Mouse (Mus musculus) testis, adult 2 months (tissue): ENCODE data around the gene Col8a2. TPM values are rescaled to one million over a fixed set of nuclear protein-coding genes. Genes with fewer than 3 reads are reported as not detected.

Experiments used
- H3K27ac ChIP-seq: fragments of 200-500 bp; 2 replicates; pipeline ENCODE4 v1.5.1; 2012; ENCODE audit warnings: low read depth, low read length; ENCODE audit not compliant: control insufficient read depth, insufficient read depth
- H3K27me3 ChIP-seq: fragments of 200-500 bp; 2 replicates; pipeline ENCODE4 v1.6.1; 2012; ENCODE audit warnings: mild to moderate bottlenecking, low read length, moderate library complexity; ENCODE audit not compliant: control insufficient read depth, insufficient read depth
- H3K36me3 ChIP-seq: fragments of 200-500 bp; 2 replicates; pipeline ENCODE4 v1.6.1; 2012; ENCODE audit warnings: mild to moderate bottlenecking, low read length; ENCODE audit not compliant: control insufficient read depth, insufficient read depth
- H3K4me1 ChIP-seq: fragments of 200-500 bp; 2 replicates; pipeline ENCODE4 v1.6.1; 2012; ENCODE audit warnings: low read length; ENCODE audit not compliant: control insufficient read depth, insufficient read depth
- H3K4me3 ChIP-seq: fragments of 200-500 bp; 2 replicates; pipeline ENCODE4 v1.5.1; 2012; ENCODE audit warnings: low read depth, mild to moderate bottlenecking, low read length, moderate library complexity, mixed read lengths; ENCODE audit not compliant: control insufficient read depth
- CTCF ChIP-seq: fragments of 200-500 bp; IDR thresholded peaks from 2 replicates; pipeline ENCODE4 v1.5.1; 2012; ENCODE audit warnings: low read depth, mild to moderate bottlenecking, inconsistent platforms, low read length, moderate library complexity; ENCODE audit not compliant: control insufficient read depth, insufficient read depth, insufficient replicate concordance
- POLR2A ChIP-seq: fragments of 200-500 bp; IDR thresholded peaks from 2 replicates; pipeline ENCODE4 v1.6.1; 2012; ENCODE audit warnings: low read depth, mild to moderate bottlenecking, inconsistent platforms, low read length, moderate library complexity; ENCODE audit not compliant: control insufficient read depth
- polyA plus RNA-seq: library from polyadenylated mRNA; depleted of rRNA; stranded (reverse); fragments of >200 nt; gene quantifications from 2 replicates; pipeline ENCODE4 v1.2.3, GENCODE M21; 2012

Col8a2 gene
- polyA plus RNA-seq, 1 experiment = 0.48 TPM

DNA sequence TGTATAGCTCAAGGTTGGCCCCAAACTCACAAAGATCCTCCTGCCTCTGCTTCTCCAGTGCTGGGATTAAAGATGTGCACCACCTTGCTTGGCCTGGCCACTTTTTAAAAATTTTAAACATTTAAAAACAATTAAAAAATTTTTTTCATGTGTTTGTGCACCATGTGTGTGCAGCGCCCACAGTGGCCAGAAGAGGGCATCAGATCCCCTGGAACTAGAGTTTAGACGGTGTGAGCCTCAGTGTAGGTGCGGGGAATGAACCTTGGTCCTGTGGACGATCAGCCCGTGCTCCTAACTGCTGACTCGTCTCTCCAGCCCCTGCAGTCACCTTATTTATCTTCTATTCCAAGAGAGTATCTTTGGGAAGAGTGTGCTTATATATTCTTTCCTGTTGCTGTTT, 19.5 kb downstream of the Col8a2 start:
- Histone ChIP-seq H3K4me1 (peaks cover 15% of the 10 kb centered on the region), H3K36me3 (no peaks in the 10 kb centered on the region), H3K27ac (no peak overlapping the region), H3K4me3 (no peak overlapping the region), H3K27me3 (no peaks in the 10 kb centered on the region)
- TF ChIP-seq CTCF = peak; percentile 53; the same call in 1 of the 2 replicates
- no peak for TF ChIP-seq POLR2A

DNA sequence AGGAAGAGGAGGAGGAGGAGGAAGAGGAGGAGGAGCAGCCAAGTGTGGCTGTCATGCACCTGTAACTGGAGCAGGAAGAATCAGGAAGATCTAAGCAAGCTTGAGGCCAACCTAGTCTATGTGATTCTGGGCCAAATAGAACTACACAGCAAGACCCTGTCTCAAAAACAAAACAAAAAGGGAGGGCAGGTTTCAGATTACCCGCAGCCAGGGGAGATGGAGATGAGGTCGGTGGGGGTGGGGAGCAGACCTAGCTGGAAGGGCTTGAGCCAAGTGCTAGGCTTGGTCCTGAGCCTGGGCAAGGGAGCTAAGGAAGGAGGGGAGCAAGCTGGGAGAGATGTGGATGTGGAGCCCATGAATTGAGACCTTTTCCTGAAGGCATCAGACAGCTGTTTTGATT, 20.2 kb downstream of the Col8a2 start:
- H3K4me1 ChIP-seq = peaks cover 12% of the 10 kb centered on the region
- no peak overlapping the region for H3K27ac ChIP-seq
- no peak for TF ChIP-seq CTCF
- TF ChIP-seq POLR2A = no peak
- H3K27me3 ChIP-seq = no peaks in the 10 kb centered on the region
- no peak overlapping the region for H3K4me3 ChIP-seq
- H3K36me3 ChIP-seq = no peaks in the 10 kb centered on the region

DNA sequence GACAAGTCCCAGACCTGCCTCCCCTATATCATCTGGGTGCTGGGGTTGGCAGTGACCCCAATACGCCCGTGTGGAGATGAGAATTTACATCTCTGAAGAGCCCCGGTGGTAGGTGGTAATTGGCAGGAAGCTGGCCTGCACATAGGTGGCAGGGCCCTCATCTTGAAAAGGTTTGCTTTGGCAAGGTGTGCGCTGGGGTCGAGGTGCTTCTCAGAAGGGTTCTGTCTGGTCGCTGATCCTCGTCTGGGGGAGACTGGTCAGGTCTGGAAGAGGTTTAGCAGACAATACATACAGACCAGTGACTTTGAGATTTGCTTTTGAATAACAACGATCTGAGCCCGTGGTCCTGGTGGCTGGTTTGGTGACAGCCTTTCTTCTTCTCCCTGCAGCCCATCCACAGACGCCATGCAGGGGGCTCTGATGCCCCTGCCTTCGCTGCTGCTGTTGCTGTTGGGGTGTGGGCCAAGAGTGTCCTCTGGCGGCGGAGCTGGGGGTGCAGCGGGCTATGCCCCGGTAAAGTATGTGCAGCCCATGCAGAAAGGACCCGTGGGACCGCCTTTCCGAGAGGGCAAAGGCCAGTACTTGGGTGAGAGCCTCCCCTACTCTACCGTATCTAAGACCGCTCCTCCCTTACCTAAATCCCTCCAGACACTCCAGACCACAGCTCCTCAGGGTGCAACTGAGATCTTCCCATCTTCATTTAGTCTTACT, 22.8 kb downstream of the Col8a2 start:
- Histone ChIP-seq H3K27ac (no peak overlapping the region), H3K4me3 (peak overlapping the region; percentile 74)
- TF ChIP-seq CTCF = peak; percentile 15; the same call in 1 of the 2 replicates
- TF ChIP-seq POLR2A = no peak

GRCm38 (mm10) chr4:126309922-126310309, 23.3 kb downstream of the Col8a2 start:
- H3K4me3 ChIP-seq = peak overlapping the region; percentile 74

More for the DNA sequence above, 22.8 kb downstream of the Col8a2 start:
- Histone ChIP-seq H3K36me3 (no peaks in the 10 kb centered on the region), H3K4me1 (peaks cover 8% of the 10 kb centered on the region; the same call in 1 of the 2 replicates), H3K27me3 (no peaks in the 10 kb centered on the region)

DNA sequence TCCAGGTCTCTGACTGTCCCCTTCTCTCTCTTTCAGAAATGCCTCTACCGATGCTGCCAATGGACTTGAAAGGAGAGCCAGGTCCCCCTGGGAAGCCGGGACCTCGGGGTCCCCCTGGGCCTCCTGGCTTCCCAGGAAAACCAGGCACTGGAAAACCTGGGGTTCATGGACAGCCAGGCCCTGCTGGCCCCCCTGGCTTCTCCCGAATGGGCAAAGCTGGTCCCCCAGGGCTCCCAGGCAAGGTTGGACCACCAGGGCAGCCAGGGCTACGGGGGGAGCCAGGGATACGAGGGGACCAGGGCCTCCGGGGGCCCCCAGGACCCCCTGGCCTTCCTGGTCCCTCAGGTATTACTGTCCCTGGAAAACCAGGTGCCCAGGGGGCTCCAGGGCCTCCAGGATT, 23.8 kb downstream of the Col8a2 start:
- TF ChIP-seq CTCF (no peak), POLR2A (no peak)
- Histone ChIP-seq H3K27ac (no peak overlapping the region), H3K4me3 (no peak overlapping the region)

More at GRCm38 (mm10) chr4:126309922-126310309, 23.3 kb downstream of the Col8a2 start:
- H3K27ac ChIP-seq = no peak overlapping the region
- no peaks in the 10 kb centered on the region for H3K36me3 ChIP-seq
- H3K4me1 ChIP-seq = peaks cover 8% of the 10 kb centered on the region; the same call in 1 of the 2 replicates
- no peaks in the 10 kb centered on the region for H3K27me3 ChIP-seq
- peak; percentile 75; the same call in 1 of the 2 replicates for TF ChIP-seq CTCF
- TF ChIP-seq POLR2A = no peak

DNA sequence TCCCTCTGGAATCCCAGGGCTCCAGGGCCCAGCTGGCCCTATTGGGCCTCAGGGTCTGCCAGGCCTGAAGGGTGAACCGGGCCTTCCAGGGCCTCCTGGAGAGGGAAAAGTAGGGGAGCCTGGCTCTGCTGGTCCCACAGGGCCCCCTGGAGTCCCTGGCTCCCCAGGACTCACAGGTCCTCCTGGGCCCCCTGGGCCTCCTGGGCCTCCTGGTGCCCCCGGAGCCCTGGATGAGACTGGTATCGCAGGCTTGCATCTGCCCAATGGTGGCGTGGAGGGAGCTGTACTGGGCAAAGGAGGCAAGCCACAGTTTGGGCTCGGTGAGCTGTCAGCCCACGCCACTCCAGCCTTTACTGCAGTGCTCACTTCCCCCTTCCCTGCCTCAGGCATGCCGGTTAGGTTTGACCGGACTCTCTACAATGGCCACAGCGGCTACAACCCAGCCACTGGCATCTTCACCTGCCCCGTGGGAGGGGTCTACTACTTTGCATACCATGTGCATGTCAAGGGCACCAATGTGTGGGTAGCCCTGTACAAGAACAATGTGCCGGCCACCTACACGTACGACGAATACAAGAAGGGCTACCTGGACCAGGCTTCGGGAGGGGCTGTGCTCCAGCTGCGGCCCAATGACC, 25.1 kb downstream of the Col8a2 start:
- no peak overlapping the region for H3K4me3 ChIP-seq
- H3K27me3 ChIP-seq = no peaks in the 10 kb centered on the region
- TF ChIP-seq POLR2A (no peak), CTCF (no peak)
- H3K36me3 ChIP-seq = no peaks in the 10 kb centered on the region
- H3K4me1 ChIP-seq = peaks cover 8% of the 10 kb centered on the region; the same call in 1 of the 2 replicates
- no peak overlapping the region for H3K27ac ChIP-seq

More for the DNA sequence above, 23.8 kb downstream of the Col8a2 start:
- H3K4me1 ChIP-seq = peaks cover 8% of the 10 kb centered on the region; the same call in 1 of the 2 replicates
- no peaks in the 10 kb centered on the region for H3K36me3 ChIP-seq
- no peaks in the 10 kb centered on the region for H3K27me3 ChIP-seq

DNA sequence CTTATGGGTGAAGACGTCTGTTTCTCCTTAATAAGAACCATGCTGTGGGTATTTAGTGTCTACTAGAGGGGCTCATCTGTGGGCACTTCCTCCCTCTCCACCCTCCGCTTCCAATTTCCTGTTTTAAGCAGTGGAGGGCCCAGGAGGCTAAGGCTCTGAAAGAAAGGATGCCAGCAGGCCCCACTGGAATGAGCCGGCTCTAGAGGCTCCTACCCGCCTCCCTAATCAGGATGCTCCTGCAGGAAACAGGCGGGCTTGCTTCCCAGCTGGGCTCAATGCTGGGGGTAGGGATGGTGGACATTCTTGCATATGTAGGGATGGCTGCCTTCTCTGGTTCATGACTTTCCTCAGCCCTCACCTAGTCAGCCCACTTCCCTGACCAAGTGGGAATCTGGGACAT, 26.6 kb downstream of the Col8a2 start:
- H3K27ac ChIP-seq = no peak overlapping the region
- TF ChIP-seq POLR2A (no peak), CTCF (no peak)
- no peaks in the 10 kb centered on the region for H3K36me3 ChIP-seq
- H3K4me1 ChIP-seq = peaks cover 8% of the 10 kb centered on the region; the same call in 1 of the 2 replicates
- H3K4me3 ChIP-seq = no peak overlapping the region
- H3K27me3 ChIP-seq = no peaks in the 10 kb centered on the region
